Mouse (Mus musculus) heart, embryonic 13.5 days (tissue): ENCODE data around the gene Card10. TPM values are rescaled to one million over a fixed set of nuclear protein-coding genes. Genes with fewer than 3 reads are reported as not detected.
A peak's percentile ranks its signal among the peaks of the same experiment; 100 is the strongest.

Source experiments
- ATAC-seq: fragments of 200-750 bp; cut with Nextera tagmentation; 2 replicates; pipeline ENCODE4 v1.8.0; 2017; ENCODE audit warnings: moderate TSS enrichment; ENCODE audit not compliant: insufficient number of reproducible peaks, low FRiP score, low TSS enrichment; ENCODE audit errors: extremely low read depth
- H3K27ac ChIP-seq: fragments of 300-500 bp; sonication (generic); replicated peaks from 2 replicates; pipeline ENCODE4 v1.5.1; 2015; ENCODE audit warnings: moderate library complexity, mild to moderate bottlenecking, inconsistent platforms
- H3K27me3 ChIP-seq: fragments of 300-500 bp; sonication (generic); replicated peaks from 2 replicates; pipeline ENCODE4 v1.6.1; 2015; ENCODE audit warnings: mild to moderate bottlenecking, inconsistent platforms
- H3K36me3 ChIP-seq: fragments of 300-500 bp; sonication (generic); 2 replicates; pipeline ENCODE4 v1.6.1; 2015; ENCODE audit warnings: mild to moderate bottlenecking, inconsistent platforms
- H3K4me1 ChIP-seq: fragments of 300-500 bp; sonication (generic); 2 replicates; pipeline ENCODE4 v1.6.1; 2015; ENCODE audit warnings: inconsistent platforms
- H3K4me2 ChIP-seq: fragments of 300-500 bp; sonication (generic); 2 replicates; pipeline ENCODE4 v1.6.1; 2015; ENCODE audit warnings: inconsistent platforms, mild to moderate bottlenecking, moderate library complexity
- H3K4me3 ChIP-seq: fragments of 300-500 bp; sonication (generic); 2 replicates; pipeline ENCODE4 v1.5.1; 2015; ENCODE audit warnings: moderate library complexity, mild to moderate bottlenecking, inconsistent platforms
- H3K9ac ChIP-seq: fragments of 300-500 bp; sonication (generic); 2 replicates; pipeline ENCODE4 v1.6.1; 2015; ENCODE audit warnings: inconsistent platforms, mild to moderate bottlenecking, moderate library complexity
- H3K9me3 ChIP-seq: fragments of 300-500 bp; sonication (generic); 2 replicates; pipeline ENCODE4 v1.6.1; 2016; ENCODE audit warnings: inconsistent platforms
- WGBS: fragments of 180-500 bp; shearing (Covaris S2); methylation state at CpG from one replicate; pipeline ENCODE4 v1.1.7; 2015; ENCODE audit warnings: mixed read lengths; 5-methylcytosine and 5-hydroxymethylcytosine counted together
- polyA plus RNA-seq: library from polyadenylated mRNA; unstranded; fragments of >200 nt; fragmentation: Nextera tagmentation; extraction: Ambion mirVana; gene quantifications from 2 replicates; pipeline ENCODE4 v1.2.1, GENCODE M21; 2015

The Card10 gene
- polyA plus RNA-seq, 1 experiment from 2014 or later, result 5.3 TPM

DNA sequence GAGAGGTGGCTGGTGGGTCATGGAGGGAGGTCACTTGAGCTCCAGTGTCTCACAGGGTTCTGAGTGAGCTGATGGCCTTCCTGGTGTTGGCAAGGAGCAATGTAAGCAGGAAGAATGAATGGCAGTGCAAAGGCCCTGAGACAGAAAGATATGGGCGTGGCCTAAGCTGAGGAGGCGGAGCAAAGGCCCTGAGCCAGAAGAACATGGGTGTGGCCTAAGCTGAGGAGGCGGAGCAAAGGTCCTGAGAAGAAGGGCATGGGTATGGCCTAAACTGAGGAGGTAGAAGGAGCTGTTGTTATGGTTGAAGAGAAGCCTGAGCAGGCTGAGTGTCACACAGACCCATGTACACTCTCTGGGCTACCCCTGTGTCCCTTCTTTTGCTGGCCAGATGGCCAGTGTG, 30.7 kb upstream of the Card10 start:
- H3K27me3 ChIP-seq, result no peaks in the 10 kb centered on the region
- H3K4me2 ChIP-seq, result no peak overlapping the region
- H3K4me1 ChIP-seq, result peaks cover 60% of the 10 kb centered on the region
- H3K4me3 ChIP-seq, result no peak overlapping the region
- no peak; the same call in 1 of the 2 replicates for ATAC-seq
- peak overlapping the region; percentile 95 for H3K27ac ChIP-seq
- H3K9ac ChIP-seq, result no peak overlapping the region
- 90% methylated on average over 3 of the region's 3 CpGs for WGBS
- no peaks in the 10 kb centered on the region for H3K36me3 ChIP-seq
- no peaks in the 10 kb centered on the region for H3K9me3 ChIP-seq

DNA sequence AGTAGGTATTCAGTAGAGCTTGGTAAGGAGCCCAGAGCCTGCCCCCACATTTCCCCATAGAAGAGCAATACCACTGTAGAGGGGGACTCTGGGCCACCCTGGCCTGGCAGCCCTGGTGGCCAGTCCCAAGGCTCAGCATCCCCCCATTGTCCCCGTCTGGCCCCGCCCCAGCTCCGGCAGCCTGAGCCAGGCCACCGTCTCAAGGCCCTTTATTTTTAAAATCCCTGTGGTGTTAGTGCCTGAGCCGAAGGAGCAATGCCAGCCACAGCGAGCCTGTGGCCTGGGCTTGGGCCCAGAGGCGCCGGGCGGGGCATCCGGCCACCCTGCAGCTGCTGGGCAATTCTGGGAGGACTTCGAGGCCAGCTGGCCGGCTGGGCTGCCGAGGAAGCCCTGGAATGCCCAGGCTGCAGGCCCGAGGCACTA, 29.9 kb upstream of the Card10 start:
- no peak overlapping the region for H3K4me3 ChIP-seq
- ATAC-seq, result no peak; the same call in 1 of the 2 replicates
- peak overlapping the region; percentile 70 for H3K9ac ChIP-seq
- peaks cover 67% of the 10 kb centered on the region for H3K4me1 ChIP-seq
- 0 out of 2 replicates have a peak, but pooled peaks cover under 1% of the 10 kb centered on the region for H3K27me3 ChIP-seq
- no peaks in the 10 kb centered on the region for H3K9me3 ChIP-seq
- 18% methylated on average over 14 of the region's 14 CpGs for WGBS
- no peaks in the 10 kb centered on the region for H3K36me3 ChIP-seq
- H3K4me2 ChIP-seq, result peak overlapping the region; percentile 33
- peak overlapping the region; percentile 95 for H3K27ac ChIP-seq

DNA sequence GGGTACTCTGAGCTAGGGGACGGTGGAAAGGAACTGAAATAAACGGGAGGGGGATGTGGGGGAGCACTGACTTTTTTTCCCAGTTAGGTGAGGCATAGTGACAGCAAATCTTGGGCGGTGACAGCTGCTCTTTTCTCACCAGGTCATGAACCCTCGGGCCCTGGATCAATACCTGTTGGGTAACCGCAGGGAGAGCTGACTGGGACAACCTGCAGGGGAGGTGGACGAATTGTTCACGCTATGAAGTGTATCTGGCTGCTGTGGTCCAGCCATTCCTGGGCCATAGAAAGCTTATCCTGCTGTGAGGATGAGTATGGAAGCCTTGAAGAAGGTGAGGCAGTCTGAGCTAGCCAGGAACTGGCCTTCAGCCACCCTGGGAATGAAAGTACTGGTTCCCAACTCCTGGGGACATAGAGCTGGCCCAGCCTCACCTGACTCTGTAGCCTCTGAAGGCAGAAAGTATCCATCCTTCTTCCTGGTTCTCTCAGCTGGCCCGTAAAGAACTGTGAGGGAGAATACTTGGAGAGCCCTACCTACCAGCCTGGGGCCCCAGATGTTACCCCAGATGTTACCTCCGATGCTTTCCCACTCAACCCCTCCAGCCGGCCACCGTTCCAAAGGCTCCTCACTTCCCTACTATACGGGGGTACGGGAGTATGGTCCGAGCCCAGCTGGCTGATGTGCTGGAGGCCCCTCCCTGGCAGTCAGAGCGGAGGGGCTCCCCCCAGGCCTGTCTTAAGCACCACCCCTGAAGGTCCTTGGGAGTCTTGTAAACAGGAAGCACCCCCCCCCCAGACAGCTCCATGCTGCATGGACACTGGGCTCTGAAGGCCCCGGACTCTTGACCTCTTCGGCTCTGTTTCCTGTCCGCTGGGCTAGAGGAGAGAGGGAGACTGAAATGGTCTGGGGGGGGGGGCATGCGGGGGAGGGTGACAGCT, 29.1 kb upstream of the Card10 start:
- peaks cover 67% of the 10 kb centered on the region for H3K4me1 ChIP-seq
- ATAC-seq, result peak; percentile 29; the same call in 1 of the 2 replicates
- peak overlapping the region; percentile 70 for H3K9ac ChIP-seq
- no peaks in the 10 kb centered on the region for H3K36me3 ChIP-seq
- H3K9me3 ChIP-seq, result no peaks in the 10 kb centered on the region
- 40% methylated on average over 19 of the region's 19 CpGs for WGBS
- H3K27me3 ChIP-seq, result peaks cover 8% of the 10 kb centered on the region; the same call in 1 of the 2 replicates
- peak overlapping the region; percentile 95 for H3K27ac ChIP-seq
- H3K4me3 ChIP-seq, result 0 out of 2 replicates have a peak overlapping the region, but pooled peaks have one; percentile 2
- H3K4me2 ChIP-seq, result peak overlapping the region; percentile 33

DNA sequence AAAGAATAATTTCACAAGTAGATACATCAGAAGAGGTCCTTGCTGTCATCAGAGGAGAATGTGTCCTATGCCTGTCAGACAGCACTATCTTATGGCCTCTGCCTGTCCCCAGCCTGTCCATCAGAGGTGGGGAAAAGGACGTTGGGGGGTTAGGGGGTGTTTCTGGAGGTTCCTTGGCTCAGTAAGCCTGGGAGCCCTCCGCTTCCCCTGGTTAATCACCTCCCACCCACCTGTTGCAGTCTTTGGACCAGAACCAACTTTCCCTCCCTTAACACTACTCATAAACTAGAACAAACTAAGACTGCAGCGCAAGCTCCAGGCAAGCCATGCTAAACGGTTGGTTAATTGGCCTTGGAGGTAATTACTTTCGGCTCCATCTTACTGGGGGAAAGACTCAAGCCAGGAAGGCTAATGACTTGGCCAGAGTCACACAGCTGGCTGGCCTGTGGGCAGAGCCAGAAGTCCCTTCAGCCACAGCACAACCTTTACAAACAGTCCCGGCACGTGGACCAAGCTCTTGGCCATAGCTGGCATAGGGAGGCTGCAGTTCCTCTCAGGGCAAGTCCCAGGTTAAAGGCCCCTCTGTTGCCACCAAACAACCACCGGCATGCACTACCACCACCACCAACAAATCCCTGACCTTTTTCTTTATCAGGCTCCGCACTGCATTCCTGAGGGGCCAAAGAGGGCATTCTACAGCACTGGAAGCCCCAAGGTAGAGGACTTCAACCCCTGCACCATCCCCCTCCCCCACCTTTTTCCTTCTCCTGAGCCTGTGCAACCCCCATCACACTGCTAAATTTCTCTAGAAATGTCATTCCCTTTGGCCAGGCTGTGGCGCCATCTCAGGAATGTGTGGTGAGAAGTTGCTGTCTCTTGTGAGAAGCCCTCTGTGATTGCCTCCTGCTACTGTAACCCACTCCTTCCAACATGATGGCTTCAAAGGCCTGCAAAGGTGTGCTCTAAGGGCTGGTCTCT, 28.2 kb upstream of the Card10 start:
- H3K27ac ChIP-seq, result peak overlapping the region; percentile 95; the same call in 1 of the 2 replicates
- 53% methylated on average over 10 of the region's 10 CpGs for WGBS
- H3K36me3 ChIP-seq, result no peaks in the 10 kb centered on the region
- ATAC-seq, result no peak
- H3K27me3 ChIP-seq, result peaks cover 9% of the 10 kb centered on the region; the same call in 1 of the 2 replicates
- no peak overlapping the region for H3K4me3 ChIP-seq
- H3K9me3 ChIP-seq, result no peaks in the 10 kb centered on the region
- no peak overlapping the region for H3K4me2 ChIP-seq
- peaks cover 64% of the 10 kb centered on the region for H3K4me1 ChIP-seq
- H3K9ac ChIP-seq, result no peak overlapping the region

DNA sequence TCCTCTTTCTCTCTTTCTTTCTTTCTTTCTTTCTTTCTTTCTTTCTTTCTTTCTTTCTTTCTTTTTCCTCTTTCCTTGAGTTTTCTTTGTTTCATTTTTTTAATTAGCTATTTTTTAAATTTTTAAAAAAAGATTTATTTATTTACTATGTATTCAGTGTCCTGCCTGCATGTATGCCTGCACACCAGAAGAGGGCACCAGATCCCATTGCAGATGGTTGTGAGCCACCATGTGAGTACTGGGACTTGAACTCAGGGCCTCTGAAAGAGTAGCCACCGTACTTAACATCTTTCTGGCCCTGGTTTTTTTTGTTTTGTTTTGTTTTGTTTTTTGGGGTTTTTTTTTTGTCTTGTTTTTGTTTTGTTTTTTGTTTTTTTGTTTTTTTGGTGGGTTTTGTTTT, 26.8 kb upstream of the Card10 start:
- Histone ChIP-seq H3K36me3 (no peaks in the 10 kb centered on the region), H3K4me2 (no peak overlapping the region), H3K4me3 (no peak overlapping the region), H3K9me3 (no peaks in the 10 kb centered on the region), H3K9ac (no peak overlapping the region), H3K27ac (no peak overlapping the region), H3K27me3 (peaks cover 15% of the 10 kb centered on the region; the same call in 1 of the 2 replicates), H3K4me1 (peaks cover 51% of the 10 kb centered on the region)
- 84% methylated on average over 1 of the region's 1 CpGs for WGBS
- ATAC-seq, result no peak

DNA sequence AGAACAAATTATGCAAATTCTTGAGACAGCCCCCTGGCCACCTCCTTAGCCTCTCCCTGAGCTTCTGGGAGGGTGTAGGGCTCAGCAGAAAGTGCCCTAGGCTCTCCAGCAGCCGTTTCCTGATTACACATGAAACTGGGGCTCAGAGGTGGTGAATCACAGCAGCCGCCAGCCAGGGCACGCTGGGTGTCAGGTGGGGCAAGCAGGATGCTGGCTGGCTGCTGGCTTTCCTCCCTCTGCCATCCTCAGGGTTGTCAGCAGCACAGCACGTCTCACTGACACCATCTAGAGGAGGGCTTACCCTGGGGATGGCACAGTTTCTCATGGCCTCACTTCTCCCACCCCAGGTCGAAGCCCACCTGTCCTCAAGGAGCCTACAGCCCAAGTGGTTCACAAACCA, 25.5 kb upstream of the Card10 start:
- no peak overlapping the region for H3K4me2 ChIP-seq
- ATAC-seq, result no peak
- H3K9me3 ChIP-seq, result no peaks in the 10 kb centered on the region
- H3K36me3 ChIP-seq, result no peaks in the 10 kb centered on the region
- no peak overlapping the region for H3K4me3 ChIP-seq
- H3K27me3 ChIP-seq, result peaks cover 15% of the 10 kb centered on the region; the same call in 1 of the 2 replicates
- H3K9ac ChIP-seq, result no peak overlapping the region
- H3K4me1 ChIP-seq, result peaks cover 37% of the 10 kb centered on the region
- no peak overlapping the region for H3K27ac ChIP-seq
- WGBS, result 14% methylated on average over 5 of the region's 5 CpGs

DNA sequence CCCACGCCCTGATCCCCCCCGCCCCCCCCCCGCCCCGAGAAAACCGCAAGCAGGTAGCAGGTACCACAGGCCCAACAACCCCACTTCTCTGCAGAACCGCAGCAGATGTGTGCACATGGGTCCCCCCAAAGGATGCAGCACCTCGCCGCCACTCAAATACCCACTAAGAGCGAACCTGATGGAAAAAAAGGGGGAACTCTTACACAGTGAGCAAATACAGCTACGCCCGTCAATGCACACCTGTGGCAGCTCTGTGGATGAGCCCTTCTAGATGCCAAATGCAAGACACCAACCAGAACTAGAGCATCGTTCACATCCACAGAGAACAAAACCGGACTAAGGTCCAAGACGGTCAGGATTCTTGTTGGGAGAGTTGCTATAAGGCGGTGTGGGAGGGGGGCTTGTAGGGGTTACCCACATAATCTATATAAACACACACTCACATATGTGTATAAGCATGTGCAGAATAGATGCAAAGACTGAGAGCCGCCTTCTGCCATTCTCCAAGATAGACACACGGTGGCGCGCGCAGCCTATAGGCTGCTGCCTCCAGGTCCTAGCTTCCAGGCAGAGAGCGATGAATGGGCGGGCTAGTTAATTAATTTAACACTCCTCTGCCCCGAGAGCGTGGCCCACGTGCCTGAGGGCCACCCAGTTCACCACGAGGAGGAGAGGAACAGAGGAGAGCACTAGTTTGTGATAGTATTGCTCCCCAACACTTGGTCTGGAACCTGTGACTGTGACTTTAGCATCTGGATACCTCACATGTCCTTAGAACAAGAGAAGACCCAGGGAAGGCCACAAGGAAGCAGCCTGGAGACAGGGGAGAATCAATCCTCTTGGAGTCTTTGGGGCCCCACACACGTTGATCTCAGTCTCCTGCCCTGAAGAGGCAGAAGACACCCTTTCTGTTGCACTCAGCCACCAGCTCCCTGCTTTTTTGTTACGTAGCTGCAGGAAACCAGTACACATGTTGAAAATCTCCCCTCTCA, 23.7 kb upstream of the Card10 start:
- 20% methylated on average over 28 of the region's 28 CpGs for WGBS
- Histone ChIP-seq H3K4me3 (no peak overlapping the region), H3K9ac (0 out of 2 replicates have a peak overlapping the region, but pooled peaks have one; percentile 7), H3K27me3 (peaks cover 15% of the 10 kb centered on the region; the same call in 1 of the 2 replicates), H3K36me3 (no peaks in the 10 kb centered on the region), H3K4me2 (no peak overlapping the region), H3K4me1 (peaks cover 19% of the 10 kb centered on the region), H3K9me3 (no peaks in the 10 kb centered on the region), H3K27ac (no peak overlapping the region)
- no peak for ATAC-seq

DNA sequence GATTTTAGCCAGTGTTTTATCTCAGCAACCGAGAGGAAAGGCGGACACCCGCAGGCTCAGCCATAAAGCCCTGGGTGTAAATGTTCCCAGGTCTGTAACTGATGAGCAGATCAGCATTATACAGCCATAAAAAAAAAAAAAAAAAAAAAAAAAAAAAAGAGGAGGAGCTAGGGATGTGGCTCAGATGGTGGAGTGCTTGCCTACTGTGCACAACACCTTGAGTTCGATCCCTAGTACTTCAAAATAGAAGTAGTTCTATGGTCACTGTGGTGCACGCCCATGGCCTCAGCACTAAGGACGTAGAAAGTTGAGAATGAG, 13.2 kb upstream of the Card10 start:
- Histone ChIP-seq H3K9ac (no peak overlapping the region), H3K27me3 (peaks cover 9% of the 10 kb centered on the region), H3K4me1 (peaks cover 9% of the 10 kb centered on the region), H3K4me3 (no peak overlapping the region), H3K9me3 (no peaks in the 10 kb centered on the region), H3K36me3 (no peaks in the 10 kb centered on the region), H3K4me2 (no peak overlapping the region), H3K27ac (peak overlapping the region; percentile 70)
- 51% methylated on average over 6 of the region's 6 CpGs for WGBS
- ATAC-seq, result no peak

DNA sequence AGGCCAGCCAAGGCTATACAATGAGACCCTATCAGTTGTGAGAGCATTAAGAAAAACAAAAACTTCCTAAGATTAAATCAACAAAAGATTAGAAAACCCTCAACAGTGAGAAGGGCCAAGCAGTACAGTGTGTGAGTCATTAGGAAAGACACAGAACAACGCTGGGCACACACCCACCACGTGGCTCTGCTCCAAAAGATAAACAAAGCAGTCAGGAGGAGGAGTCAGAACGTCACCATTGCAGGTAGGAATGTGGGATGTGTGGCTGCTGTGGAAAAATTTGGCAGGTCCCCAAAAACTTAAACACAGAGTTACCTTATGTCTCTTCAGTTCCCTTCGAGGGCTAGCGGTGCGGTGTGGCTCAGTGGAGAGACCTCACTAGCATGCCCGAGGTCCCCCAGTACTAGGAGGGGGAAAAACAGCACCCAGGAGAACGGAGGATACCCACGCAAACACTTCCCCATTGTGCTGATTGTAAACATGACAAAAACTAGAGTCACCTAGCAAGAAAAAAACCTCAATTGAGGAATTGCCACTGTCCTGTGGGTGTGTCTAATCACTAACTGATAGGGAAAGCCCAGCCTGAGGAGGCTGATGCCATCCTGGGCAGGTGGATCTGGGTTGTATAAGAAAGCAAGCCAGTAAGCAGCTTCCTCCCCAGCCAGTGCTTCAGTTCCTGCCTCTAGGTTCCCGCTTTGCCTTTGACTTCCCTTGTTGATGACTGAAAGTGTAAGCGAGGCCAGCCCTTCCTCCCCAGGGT, 12.7 kb upstream of the Card10 start:
- peaks cover 9% of the 10 kb centered on the region for H3K4me1 ChIP-seq
- H3K27ac ChIP-seq, result peak overlapping the region; percentile 70
- H3K9me3 ChIP-seq, result no peaks in the 10 kb centered on the region
- peaks cover 4% of the 10 kb centered on the region for H3K27me3 ChIP-seq
- H3K36me3 ChIP-seq, result no peaks in the 10 kb centered on the region
- H3K4me2 ChIP-seq, result no peak overlapping the region
- H3K9ac ChIP-seq, result no peak overlapping the region
- no peak overlapping the region for H3K4me3 ChIP-seq
- 36% methylated on average over 11 of the region's 11 CpGs for WGBS
- ATAC-seq, result no peak

DNA sequence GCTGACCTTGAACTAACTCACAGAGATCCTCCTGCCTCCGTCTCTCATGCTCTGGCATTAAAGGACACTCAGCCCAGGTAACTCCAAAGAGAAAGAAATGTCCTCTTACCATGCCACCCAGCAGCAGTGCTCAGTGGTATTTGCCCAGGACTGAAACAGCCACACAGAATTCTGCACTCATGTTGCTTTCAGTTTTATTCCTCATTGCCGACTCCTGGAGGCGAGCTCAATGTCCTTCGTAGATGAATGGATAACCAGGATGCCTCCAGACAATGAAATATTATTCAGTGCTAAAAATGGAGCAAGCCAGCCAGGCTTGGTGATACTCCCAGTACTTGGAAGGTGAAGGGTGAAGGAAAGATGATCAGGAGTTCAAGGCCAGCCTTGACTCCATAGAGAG, 10.8 kb upstream of the Card10 start:
- no peaks in the 10 kb centered on the region for H3K9me3 ChIP-seq
- no peak overlapping the region for H3K27ac ChIP-seq
- H3K27me3 ChIP-seq, result peaks cover 5% of the 10 kb centered on the region; the same call in 1 of the 2 replicates
- no peak overlapping the region for H3K4me2 ChIP-seq
- peaks cover 20% of the 10 kb centered on the region for H3K4me1 ChIP-seq
- 88% methylated on average over 4 of the region's 4 CpGs for WGBS
- H3K9ac ChIP-seq, result no peak overlapping the region
- ATAC-seq, result no peak
- no peaks in the 10 kb centered on the region for H3K36me3 ChIP-seq
- H3K4me3 ChIP-seq, result no peak overlapping the region
